Mouse (Mus musculus) embryonic stem cell, embryonic (primary cell): ENCODE measurements around the gene Sema5b.

Source experiments
- CTCF ChIA-PET, 4 experiments: fragments of 300-600 bp in 2 of 4; fragments of 350-600 bp in 2 of 4; sonication (Branson Sonifier 250); formaldehyde crosslinking; loops; one replicate each; lab custom pipeline; 2022; ENCODE audit warnings: inconsistent platforms in 2 of 4; lab: Charles Lee
- POLR2A ChIA-PET, 4 experiments: fragments of 300-600 bp in 2 of 4; fragments of 350-600 bp in 2 of 4; sonication (Branson Sonifier 250); formaldehyde crosslinking; loops; one replicate each; lab custom pipeline; 2022; ENCODE audit warnings: antibody characterized with exemption in 4 of 4, inconsistent platforms in 1 of 4; lab: Charles Lee

Sema5b gene

DNA sequence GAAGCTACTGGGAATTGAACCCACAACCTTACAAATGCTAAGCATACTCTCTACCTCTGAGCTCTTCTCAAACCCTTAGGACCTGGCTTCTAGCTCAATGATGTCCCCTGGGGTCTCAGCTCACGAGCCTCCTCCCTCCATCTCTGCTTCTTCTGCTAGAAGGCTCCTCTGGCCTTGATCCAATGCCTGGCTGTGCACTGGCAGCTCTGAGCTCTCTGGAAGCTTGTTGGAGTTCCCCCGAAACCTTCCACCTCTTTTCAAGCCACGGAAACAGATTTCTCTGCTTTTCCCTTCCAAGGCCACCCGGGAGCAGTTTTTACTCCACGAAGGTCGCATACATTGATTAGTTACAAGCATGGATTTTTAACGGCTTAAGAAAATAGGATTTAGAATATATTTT is 145.5 kb downstream of the Sema5b start:
- ChIA-PET POLR2A (no interaction called here), CTCF (no interaction called here)

DNA sequence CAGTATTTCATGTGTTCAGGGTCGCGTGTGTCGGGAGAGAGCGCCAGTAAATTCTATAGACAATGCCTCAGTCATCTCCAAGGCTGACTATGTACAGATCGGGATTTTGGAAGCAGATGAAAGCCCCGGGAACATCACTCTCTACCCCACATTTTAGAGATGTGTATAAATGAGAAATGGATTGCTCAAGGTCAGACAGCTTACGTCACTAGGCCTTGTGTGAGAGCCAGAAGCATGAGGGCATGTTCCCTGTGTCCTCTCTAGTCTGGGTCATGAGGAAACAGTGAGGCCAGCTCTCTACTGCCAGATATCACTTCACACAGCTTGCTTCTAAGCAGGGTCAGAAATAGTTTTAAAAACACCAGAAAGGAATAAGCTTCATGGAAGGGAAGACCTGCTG is 150.7 kb downstream of the Sema5b start:
- CTCF ChIA-PET = interaction anchor here in 2 of 4 experiments (0.6 to 1.2 kb wide), 2 partner anchors 10 to 106 kb away, joined by 3 read pairs; no protein-coding TSS in a partner anchor

DNA sequence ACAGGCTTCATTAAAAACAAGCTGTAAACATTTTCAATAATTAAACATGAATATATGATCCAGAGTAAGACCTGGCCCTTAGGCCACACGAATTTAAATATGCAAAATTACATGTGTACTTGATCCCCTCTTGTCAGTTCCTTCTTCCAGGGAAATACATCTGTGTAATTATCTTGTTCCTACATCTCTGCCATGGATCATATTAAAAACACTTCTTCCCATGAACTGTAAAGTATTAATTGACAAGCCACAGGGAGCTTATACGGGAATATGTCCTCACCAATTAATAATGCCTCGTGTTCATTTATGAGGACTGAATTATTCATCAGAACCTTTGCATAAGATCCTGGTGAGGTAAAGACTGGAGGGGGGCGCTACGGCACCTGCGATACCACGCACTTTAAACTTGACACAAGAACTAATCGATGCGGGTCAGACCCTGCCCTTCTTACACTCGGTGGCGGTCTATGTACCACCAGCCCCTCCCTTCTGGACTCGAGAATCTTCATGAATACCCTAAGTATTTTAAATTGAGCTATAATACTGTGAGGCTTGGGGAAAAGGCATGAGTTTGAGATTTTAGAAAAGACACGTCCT is 153.4 kb downstream of the Sema5b start:
- POLR2A ChIA-PET = interaction anchor here in 2 of 4 experiments (0.7 to 1.7 kb wide), 3 partner anchors 13 to 230 kb away, joined by 3 read pairs; no protein-coding TSS in a partner anchor
- CTCF ChIA-PET = interaction anchor here in 1 of 4 experiments (0.8 kb wide), 1 partner anchor 29 kb away, joined by 3 read pairs; no protein-coding TSS in a partner anchor

More for the DNA sequence above, 150.7 kb downstream of the Sema5b start:
- POLR2A ChIA-PET = interaction anchor here in 2 of 4 experiments (0.6 to 2.7 kb wide), 5 partner anchors 10 to 383 kb away, joined by 3 to 12 read pairs (median 4); partner anchors contain the start of gene Hspbap1 (in 1 of the 2)

DNA sequence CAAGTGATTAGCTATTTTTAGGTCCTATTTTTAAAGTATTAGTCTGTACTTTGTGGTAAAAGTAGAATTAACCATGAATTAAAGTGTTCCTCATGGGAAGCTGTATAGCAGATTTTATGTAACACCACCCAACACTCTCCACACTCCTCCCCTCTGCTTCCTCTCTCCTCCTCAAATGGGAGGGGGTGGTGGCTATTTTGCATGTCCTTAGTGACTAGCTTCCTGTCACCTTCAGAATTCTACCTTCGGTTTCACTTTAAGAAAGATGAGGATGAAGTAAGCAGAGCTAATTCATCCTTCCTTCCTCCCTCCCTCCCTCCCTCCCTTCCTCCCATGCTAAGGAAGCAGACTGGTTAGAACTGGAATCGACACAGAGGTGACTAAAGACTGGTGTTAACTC is 155.2 kb downstream of the Sema5b start:
- CTCF ChIA-PET = interaction anchor here in 2 of 4 experiments (1.0 to 1.6 kb wide), 6 partner anchors 14 to 156 kb away, joined by 3 to 4 read pairs (median 4); no protein-coding TSS in a partner anchor
- POLR2A ChIA-PET = interaction anchor here in 2 of 4 experiments (0.9 to 1.9 kb wide), 4 partner anchors 10 to 51 kb away, joined by 3 to 10 read pairs (median 4); no protein-coding TSS in a partner anchor

DNA sequence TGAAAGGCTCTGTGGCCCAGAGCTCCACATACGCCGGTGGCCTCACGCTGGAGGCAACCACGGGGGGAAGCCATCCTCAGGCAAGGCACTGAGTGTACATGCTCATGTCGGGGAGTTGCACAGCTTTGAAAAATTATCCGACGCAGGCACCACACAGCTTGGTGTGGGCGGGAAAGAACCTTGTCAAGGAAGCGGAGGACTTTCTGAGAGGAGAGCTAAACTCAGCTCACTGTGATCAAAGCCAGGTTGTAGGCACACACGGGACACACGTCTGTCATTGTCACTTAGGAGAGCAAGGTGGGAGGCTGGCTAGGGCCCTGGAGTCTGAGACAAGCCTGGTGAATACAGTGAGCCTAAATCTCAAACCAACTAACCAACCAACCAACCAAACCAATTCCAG is 160.9 kb downstream of the Sema5b start:
- CTCF ChIA-PET = no interaction called here

DNA sequence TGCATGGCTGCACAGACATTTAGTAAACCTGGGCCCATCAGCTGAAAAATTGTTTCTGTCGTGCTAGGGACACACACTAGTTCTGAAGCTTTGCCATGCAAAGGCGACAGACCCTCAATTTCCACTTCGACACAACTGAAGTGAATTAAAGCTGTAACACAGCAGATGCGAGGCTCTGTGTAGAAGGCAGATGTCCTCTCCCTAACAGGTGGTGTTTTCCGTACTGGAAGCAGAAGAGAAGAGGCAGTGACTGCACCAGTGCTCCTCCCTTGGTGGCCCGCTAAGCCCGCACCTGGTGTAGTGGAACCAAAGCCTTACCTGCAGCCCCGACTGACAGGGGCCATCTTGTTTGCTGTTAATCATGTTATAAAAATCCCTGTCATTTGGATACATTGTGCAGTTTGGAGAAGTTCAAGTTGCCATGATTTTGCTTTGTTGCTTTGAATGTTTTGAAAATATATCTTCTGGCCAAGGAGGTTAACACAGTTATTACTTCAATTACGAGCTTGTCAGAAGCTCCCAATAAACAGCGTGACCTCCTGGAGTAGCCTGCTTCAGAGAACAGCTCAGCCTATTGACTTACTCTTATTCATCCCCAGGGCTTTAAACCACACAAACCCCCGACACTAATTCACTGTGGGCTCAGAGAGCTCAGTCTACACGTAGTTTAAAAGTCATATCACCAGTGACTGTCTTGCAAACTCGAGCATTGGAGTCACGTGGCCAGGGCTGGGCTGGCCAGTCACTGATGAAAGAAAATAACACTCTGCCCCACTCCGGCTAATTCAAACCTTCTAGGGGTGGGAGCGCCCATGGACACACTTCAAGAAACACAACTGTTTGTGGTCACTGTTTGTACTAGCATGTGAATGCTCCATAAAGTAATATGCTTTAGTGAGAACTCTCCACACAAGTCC is 163.1 kb downstream of the Sema5b start:
- ChIA-PET POLR2A (interaction anchor here in 1 of 4 experiments (0.6 to 1.1 kb wide), 2 partner anchors 14 to 27 kb away, joined by 3 read pairs; no protein-coding TSS in a partner anchor), CTCF (interaction anchor here in 2 of 4 experiments (0.6 to 1.9 kb wide), 4 partner anchors 12 to 542 kb away, joined by 3 to 7 read pairs (median 4); partner anchors contain the start of gene Sema5b (in 1 of the 2))

More for the DNA sequence above, 160.9 kb downstream of the Sema5b start:
- POLR2A ChIA-PET = interaction anchor here in 1 of 4 experiments (1.1 kb wide), 1 partner anchor 23 kb away, joined by 3 read pairs; no protein-coding TSS in a partner anchor

DNA sequence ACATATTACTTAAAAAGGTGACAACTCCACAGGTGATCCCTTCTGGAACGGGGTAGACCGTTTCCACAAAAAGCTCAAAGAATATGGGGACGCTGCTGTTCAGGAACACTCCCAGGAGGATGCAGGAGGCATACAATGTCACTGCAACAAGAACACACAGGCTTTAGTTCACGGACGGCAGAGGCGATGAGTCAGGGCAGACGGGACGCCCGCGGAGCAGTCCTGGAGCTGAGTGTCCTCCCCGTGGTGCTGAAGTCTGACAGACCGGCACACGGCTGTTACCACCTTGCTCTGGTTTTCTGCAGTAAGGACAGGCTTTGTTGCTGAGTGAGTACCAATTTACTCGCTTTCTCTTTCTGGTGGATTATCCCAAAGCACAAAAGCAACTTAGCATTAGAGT is 163.9 kb downstream of the Sema5b start:
- CTCF ChIA-PET = interaction anchor here in 1 of 4 experiments (0.7 to 1.9 kb wide), 2 partner anchors 164 to 226 kb away, joined by 3 to 7 read pairs; partner anchors contain the start of gene Sema5b

DNA sequence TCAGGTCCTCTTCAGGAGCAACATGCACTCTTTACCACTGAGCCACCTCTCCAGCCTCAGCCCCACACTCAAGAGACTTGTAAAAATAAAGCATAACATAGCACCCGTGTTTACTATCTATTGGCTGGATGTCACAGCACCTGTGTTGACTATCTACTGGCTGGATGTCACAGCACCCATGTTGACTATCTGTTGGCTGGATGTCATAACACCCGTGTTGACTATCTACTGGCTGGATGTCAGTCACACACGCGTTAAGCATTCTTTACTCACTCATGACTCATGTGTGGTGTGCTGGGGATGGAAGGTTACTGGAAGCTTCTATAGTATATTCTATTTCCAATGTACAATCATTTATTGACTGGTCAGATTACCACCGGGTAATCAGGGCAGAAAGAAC is 166.1 kb downstream of the Sema5b start:
- CTCF ChIA-PET = no interaction called here

More for the DNA sequence above, 163.9 kb downstream of the Sema5b start:
- POLR2A ChIA-PET = interaction anchor here in 2 of 4 experiments (1.1 to 1.5 kb wide), 3 partner anchors 12 to 119 kb away, joined by 3 to 4 read pairs (median 3); no protein-coding TSS in a partner anchor

DNA sequence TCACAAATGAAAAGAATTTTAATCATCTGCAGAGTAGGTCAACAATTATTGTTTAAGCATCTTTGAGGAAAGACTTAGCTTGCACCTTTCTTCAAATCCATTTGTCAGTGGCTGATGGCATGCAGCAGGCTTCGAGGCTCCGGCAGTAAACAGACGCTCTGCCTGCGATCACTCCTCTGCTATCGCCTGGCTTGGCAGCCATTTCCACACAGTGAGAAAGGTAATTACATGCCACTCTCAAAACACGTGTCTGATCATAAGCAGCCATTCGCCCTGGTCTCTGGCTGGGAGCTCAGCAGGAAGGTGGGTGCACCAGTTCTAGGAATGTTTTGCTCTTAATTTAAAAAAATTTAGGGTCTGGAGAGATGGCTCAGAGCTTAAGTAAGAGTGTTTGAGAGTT is 170.1 kb downstream of the Sema5b start:
- ChIA-PET POLR2A (interaction anchor here in 1 of 4 experiments (0.9 to 1.4 kb wide), 2 partner anchors 144 to 180 kb away, joined by 3 read pairs; no protein-coding TSS in a partner anchor), CTCF (interaction anchor here in 1 of 4 experiments (1.1 kb wide), 1 partner anchor 22 kb away, joined by 3 read pairs; no protein-coding TSS in a partner anchor)

More for the DNA sequence above, 166.1 kb downstream of the Sema5b start:
- POLR2A ChIA-PET = no interaction called here

DNA sequence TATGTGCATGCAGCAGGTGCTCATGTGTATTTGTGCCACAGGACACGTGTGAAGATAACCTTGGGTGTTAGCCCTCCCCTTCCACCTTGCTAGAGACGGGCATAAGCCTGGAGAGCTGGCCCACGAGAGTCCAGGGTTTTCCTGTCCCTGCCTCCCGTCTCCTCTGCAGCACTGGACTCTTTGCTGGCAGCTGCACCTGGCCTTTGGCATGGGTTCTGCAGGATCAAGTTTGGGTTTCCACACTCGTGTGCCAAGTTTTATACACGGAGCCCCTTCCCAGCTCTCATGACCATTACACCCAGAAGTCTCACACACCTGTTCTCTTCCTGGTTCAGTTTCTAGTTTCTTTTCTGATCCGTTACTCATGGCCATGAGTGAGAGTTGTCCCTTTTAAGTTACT is 172.7 kb downstream of the Sema5b start:
- ChIA-PET POLR2A (interaction anchor here in 1 of 4 experiments (1.4 kb wide), 1 partner anchor 27 kb away, joined by 4 read pairs; no protein-coding TSS in a partner anchor), CTCF (no interaction called here)
